Mouse (Mus musculus): ENCODE measurements at regions not wholly inside any gene's neighbourhood (a gene's known extent, or its start where the extent isn't known, plus 50 kb on each side); places are given as distances from the start of the nearest gene placed in this dataset.

GRCm38 (mm10) chr17:80827896-80828295 is 99.6 kb upstream of the Map4k3 start:
- DNase-seq (ENCODE audit: extremely low read depth, low read depth, low spot score): no peak

- no peak for DNase-seq (ENCODE audit: extremely low read depth, low read depth, low spot score)
Measured at GRCm38 (mm10) chr17:80827361-80827760, 99.1 kb upstream of the Map4k3 start.

- DNase-seq (ENCODE audit: extremely low read depth, low read depth, low spot score): no peak
Measured at GRCm38 (mm10) chr17:80825971-80826730, 97.9 kb upstream of the Map4k3 start.

- no peak for DNase-seq (ENCODE audit: extremely low read depth, low read depth, low spot score)
Measured at GRCm38 (mm10) chr17:80825518-80825901, 97.2 kb upstream of the Map4k3 start.

GRCm38 (mm10) chr17:80824826-80825517 is 96.7 kb upstream of the Map4k3 start:
- DNase-seq (ENCODE audit: extremely low read depth, low read depth, low spot score): no peak

- DNase-seq (ENCODE audit: extremely low read depth, low read depth, low spot score): no peak
Measured at GRCm38 (mm10) chr17:80824261-80824660, 96.0 kb upstream of the Map4k3 start.

- DNase-seq (ENCODE audit: extremely low read depth, low read depth, low spot score): no peak
Measured at GRCm38 (mm10) chr17:80820888-80821287, 92.6 kb upstream of the Map4k3 start.

GRCm38 (mm10) chr17:80818477-80819028 is 90.3 kb upstream of the Map4k3 start:
- no peak for DNase-seq (ENCODE audit: extremely low read depth, low read depth, low spot score)

GRCm38 (mm10) chr17:80815747-80816146 is 87.5 kb upstream of the Map4k3 start:
- no peak for DNase-seq (ENCODE audit: extremely low read depth, low read depth, low spot score)

GRCm38 (mm10) chr17:80813194-80813593 is 84.9 kb upstream of the Map4k3 start:
- DNase-seq (ENCODE audit: extremely low read depth, low read depth, low spot score): no peak

GRCm38 (mm10) chr17:80809275-80809674 is 81.0 kb upstream of the Map4k3 start:
- DNase-seq (ENCODE audit: extremely low read depth, low read depth, low spot score): no peak

- DNase-seq (ENCODE audit: extremely low read depth, low read depth, low spot score): no peak
Measured at GRCm38 (mm10) chr17:80808069-80808468, 79.8 kb upstream of the Map4k3 start.

- DNase-seq (ENCODE audit: extremely low read depth, low read depth, low spot score): no peak
Measured at GRCm38 (mm10) chr17:80803361-80803915, 75.2 kb upstream of the Map4k3 start.

GRCm38 (mm10) chr17:80802622-80803021 is 74.3 kb upstream of the Map4k3 start:
- no peak for DNase-seq (ENCODE audit: extremely low read depth, low read depth, low spot score)

GRCm38 (mm10) chr17:80801991-80802390 is 73.7 kb upstream of the Map4k3 start:
- no peak for DNase-seq (ENCODE audit: extremely low read depth, low read depth, low spot score)

GRCm38 (mm10) chr17:80801451-80801983 is 73.2 kb upstream of the Map4k3 start:
- DNase-seq (ENCODE audit: extremely low read depth, low read depth, low spot score): peak; percentile 92

GRCm38 (mm10) chr17:80800877-80801276 is 72.6 kb upstream of the Map4k3 start:
- no peak for DNase-seq (ENCODE audit: extremely low read depth, low read depth, low spot score)

- no peak for DNase-seq (ENCODE audit: extremely low read depth, low read depth, low spot score)
Measured at GRCm38 (mm10) chr17:80800454-80800853, 72.2 kb upstream of the Map4k3 start.

GRCm38 (mm10) chr17:80799061-80799460 is 70.8 kb upstream of the Map4k3 start:
- DNase-seq (ENCODE audit: extremely low read depth, low read depth, low spot score): no peak

GRCm38 (mm10) chr17:80798281-80798980 is 70.1 kb upstream of the Map4k3 start:
- no peak for DNase-seq (ENCODE audit: extremely low read depth, low read depth, low spot score)

- no peak for DNase-seq (ENCODE audit: extremely low read depth, low read depth, low spot score)
Measured at GRCm38 (mm10) chr17:80796790-80797189, 68.5 kb upstream of the Map4k3 start.
